Comparison of ENCODE assay signal across 7 mouse cellular contexts in the genomic region with DNA sequence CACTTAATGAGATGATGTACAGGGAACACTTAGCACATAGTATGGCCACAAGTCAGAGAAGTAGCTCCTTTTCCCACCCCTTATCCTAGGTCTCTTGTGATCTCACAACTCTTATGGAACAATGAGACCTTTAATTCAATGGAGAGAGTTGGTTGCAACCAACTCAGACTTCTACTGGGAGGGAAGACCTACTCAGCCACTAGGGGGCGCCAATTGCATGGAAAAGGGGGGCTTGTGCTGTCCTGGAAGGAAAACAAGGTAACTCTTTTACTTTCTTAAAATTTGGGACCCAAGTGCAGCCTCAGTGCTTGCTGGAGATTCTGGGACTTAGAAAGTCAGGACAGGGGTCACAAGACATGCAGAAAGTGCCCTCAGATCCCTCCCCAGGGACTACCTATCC.
DNase-seq lines count a peak whose midpoint lies in the region; TF ChIP-seq lines count a peak whose summit lies in the region.

No protein-coding gene starts in this region.

- H3K27ac ChIP-seq in MEL (ENCODE audit: control insufficient read depth, low read depth, low read length), result no peak overlapping the region
- H3K27ac ChIP-seq in cerebellum, adult 2 months (ENCODE audit: insufficient read depth, low read length), result no peak overlapping the region
- H3K27ac ChIP-seq in layer of hippocampus, adult 2 months, result no peak overlapping the region

- TF ChIP-seq CTCF in MEL (IDR thresholded peaks at IDR 0.05 in 2 of 3, conservative IDR thresholded peaks at IDR 0.05 in 1 of 3; ENCODE audit: control insufficient read depth in 1 of 3, insufficient read depth in 1 of 3, low read depth in 2 of 3, low read length in 3 of 3, poor library complexity in 1 of 3, severe bottlenecking in 1 of 3), result peak; percentile 46 to 77 (median 67)
- TF ChIP-seq CTCF in cerebellum, adult 2 months (IDR thresholded peaks at IDR 0.05; ENCODE audit: borderline replicate concordance, insufficient read depth, low read depth, low read length), result peak; percentile 78
- TF ChIP-seq CTCF in layer of hippocampus, adult 2 months (conservative IDR thresholded peaks at IDR 0.05), result peak; percentile 97

- H3K9ac ChIP-seq in MEL (ENCODE audit: control insufficient read depth, low read depth, low read length, poor library complexity, severe bottlenecking), result no peak overlapping the region

- no peak for TF ChIP-seq EP300 in MEL (IDR thresholded peaks at IDR 0.05; ENCODE audit: low read depth in 1 of 2, low read length in 2 of 2)

- H3K79me2 ChIP-seq in MEL (ENCODE audit: control insufficient read depth, insufficient read depth, low read length, poor library complexity), result no peaks in the 10 kb centered on the region

- H3K4me3 ChIP-seq in MEL (ENCODE audit: control insufficient read depth in 1 of 2, insufficient read depth in 1 of 2, low read depth in 2 of 2, low read length in 2 of 2), result no peak overlapping the region
- no peak overlapping the region for H3K4me3 ChIP-seq in cerebellum, adult 2 months (replicated peaks; ENCODE audit: insufficient read depth, low read depth, low read length)
- H3K4me3 ChIP-seq in layer of hippocampus, adult 2 months, result no peak overlapping the region

- H3K4me1 ChIP-seq in MEL (ENCODE audit: control insufficient read depth in 1 of 2, insufficient read depth in 2 of 2, low read length in 2 of 2), result no peaks in the 10 kb centered on the region
- H3K4me1 ChIP-seq in cerebellum, adult 2 months (ENCODE audit: control insufficient read depth, insufficient read depth, low read length), result no peaks in the 10 kb centered on the region

- no peaks in the 10 kb centered on the region for H3K36me3 ChIP-seq in MEL (ENCODE audit: control insufficient read depth in 1 of 2, insufficient read depth in 2 of 2, low read length in 2 of 2)

- no peaks in the 10 kb centered on the region for H3K27me3 ChIP-seq in MEL (ENCODE audit: control insufficient read depth in 1 of 2, insufficient read depth in 2 of 2, low read length in 2 of 2)
- no peaks in the 10 kb centered on the region for H3K27me3 ChIP-seq in cerebellum, adult 2 months (ENCODE audit: control insufficient read depth, insufficient read depth, low read length)

- DNase-seq in CD4-positive helper T cell, adult 2 months (ENCODE audit: low read depth, low spot score), result peak; percentile 49
- peak; percentile 45 for DNase-seq in MEL (ENCODE audit: low read depth, low spot score)
- DNase-seq in cerebellum, adult 2 months, result peak; percentile 52 to 74
- DNase-seq in gastrocnemius, postnatal 25 days, result peak; percentile 25
- peak; percentile 40 to 82 for DNase-seq in layer of hippocampus, adult 2 months (ENCODE audit: low spot score in 2 of 2)
- peak; percentile 75 for DNase-seq in lung, postnatal 36 days
- DNase-seq in spleen, postnatal 10 days (ENCODE audit: low spot score in 2 of 2), result peak; percentile 45 to 74

- no peak for TF ChIP-seq POLR2A in MEL (IDR thresholded peaks at IDR 0.05; ENCODE audit: control insufficient read depth in 1 of 2, insufficient read depth in 1 of 2, low read depth in 1 of 2, low read length in 2 of 2, poor library complexity in 1 of 2)
- no peak for TF ChIP-seq POLR2A in cerebellum, adult 2 months (IDR thresholded peaks at IDR 0.05; ENCODE audit: borderline replicate concordance, insufficient read depth, low read length)

- 4% methylated on average over 1 of the region's 1 CpGs for WGBS in cerebellum, adult 2 months

- TF ChIP-seq RAD21 in MEL (IDR thresholded peaks at IDR 0.05; ENCODE audit: low read depth, low read length), result peak; percentile 63

- H3K9me3 ChIP-seq in MEL (replicated peaks; ENCODE audit: insufficient read depth, low read length), result no peaks in the 10 kb centered on the region

TF ChIP-seq in MEL, 35 proteins besides CTCF, POLR2A, EP300 and RAD21:
- TF ChIP-seq SMC3 (IDR thresholded peaks at IDR 0.05; ENCODE audit: low read depth, low read length) (peak; percentile 56), USF2 (IDR thresholded peaks at IDR 0.05; ENCODE audit: borderline replicate concordance in 1 of 2, insufficient read depth in 1 of 2, low read depth in 1 of 2, low read length in 2 of 2) (no peak), KAT2A (conservative IDR thresholded peaks at IDR 0.05; ENCODE audit: low read depth, low read length) (no peak), MEF2A (IDR thresholded peaks at IDR 0.05; ENCODE audit: extremely low read depth, insufficient replicate concordance, low read depth, low read length, poor library complexity, severe bottlenecking) (no peak), ZNF384 (IDR thresholded peaks at IDR 0.05; ENCODE audit: low read depth, low read length) (no peak), SIN3A (IDR thresholded peaks at IDR 0.05; ENCODE audit: low read length) (no peak), ZC3H11A (IDR thresholded peaks at IDR 0.05; ENCODE audit: low read depth, low read length) (peak; percentile 42), MYB (IDR thresholded peaks at IDR 0.05; ENCODE audit: low read depth, low read length) (no peak)

Comparison
In these comparisons a context has a peak if more than half of its experiments do, and no peak if none do; other contexts are left out.
1. DNase-seq: peak in every context shown above with its lines; median percentile 75 in lung, postnatal 36 days; 63 in cerebellum, adult 2 months; 61 in layer of hippocampus, adult 2 months; 60 in spleen, postnatal 10 days; 49 in CD4-positive helper T cell, adult 2 months; 45 in MEL; 25 in gastrocnemius, postnatal 25 days.